Mouse (Mus musculus) cerebellum, adult 11-12 months (tissue): ENCODE results near the gene 1810055G02Rik.

ENCODE experiments used
- DNase-seq: peaks from one replicate; pipeline ENCODE4 v3.0.0; 2022

The 1810055G02Rik gene

GRCm38 (mm10) chr19:3708078-3709012 is at the start of gene 1810055G02Rik:
1810055G02Rik (plus strand) TSS chr19:3708293.
- peak; percentile 98 for DNase-seq

- no peak for DNase-seq
Measured at GRCm38 (mm10) chr19:3665510-3665909, 42.6 kb upstream of the 1810055G02Rik start.

GRCm38 (mm10) chr19:3666632-3667031 is 41.5 kb upstream of the 1810055G02Rik start:
- DNase-seq = no peak

GRCm38 (mm10) chr19:3667155-3667895 is 40.8 kb upstream of the 1810055G02Rik start:
- no peak for DNase-seq

- no peak for DNase-seq
Measured at GRCm38 (mm10) chr19:3667979-3668378, 40.1 kb upstream of the 1810055G02Rik start.

- no peak for DNase-seq
Measured at GRCm38 (mm10) chr19:3668551-3668950, 39.5 kb upstream of the 1810055G02Rik start.

GRCm38 (mm10) chr19:3669100-3669499 is 39.0 kb upstream of the 1810055G02Rik start:
- DNase-seq = no peak

GRCm38 (mm10) chr19:3673149-3673548 is 34.9 kb upstream of the 1810055G02Rik start:
- no peak for DNase-seq

- DNase-seq = no peak
Measured at GRCm38 (mm10) chr19:3674122-3674855, 33.8 kb upstream of the 1810055G02Rik start.

GRCm38 (mm10) chr19:3680732-3681131 is 27.4 kb upstream of the 1810055G02Rik start:
- no peak for DNase-seq

GRCm38 (mm10) chr19:3681310-3681934 is 26.7 kb upstream of the 1810055G02Rik start:
- peak; percentile 35 for DNase-seq

- DNase-seq = no peak
Measured at GRCm38 (mm10) chr19:3684414-3684813, 23.7 kb upstream of the 1810055G02Rik start.

GRCm38 (mm10) chr19:3684957-3685580 is 23.0 kb upstream of the 1810055G02Rik start:
- no peak for DNase-seq

- no peak for DNase-seq
Measured at GRCm38 (mm10) chr19:3685611-3686214, 22.4 kb upstream of the 1810055G02Rik start.

- no peak for DNase-seq
Measured at GRCm38 (mm10) chr19:3686215-3686894, 21.7 kb upstream of the 1810055G02Rik start, which contains the start of gene Lrp5. Lrp5 (minus strand) TSS chr19:3686564.

- no peak for DNase-seq
Measured at GRCm38 (mm10) chr19:3687676-3688171, 20.4 kb upstream of the 1810055G02Rik start.

- DNase-seq = no peak
Measured at GRCm38 (mm10) chr19:3691337-3691736, 16.8 kb upstream of the 1810055G02Rik start.

GRCm38 (mm10) chr19:3692414-3693145 is 15.5 kb upstream of the 1810055G02Rik start:
- no peak for DNase-seq

- DNase-seq = no peak
Measured at GRCm38 (mm10) chr19:3694476-3694875, 13.6 kb upstream of the 1810055G02Rik start.

GRCm38 (mm10) chr19:3695006-3695405 is 13.1 kb upstream of the 1810055G02Rik start:
- no peak for DNase-seq
